Mouse (Mus musculus) MEL (cell line): Measurements from ENCODE around the gene H2afy. TPM values are rescaled to one million over a fixed set of nuclear protein-coding genes. Genes with fewer than 3 reads are reported as not detected.

Source experiments
- DNase-seq: peaks from one replicate; pipeline ENCODE4 v3.0.0; 2011; ENCODE audit warnings: low read depth, low spot score
- H3K27ac ChIP-seq: 2 replicates; pipeline ENCODE4 v1.5.1; 2012; ENCODE audit warnings: low read depth, mild to moderate bottlenecking, control low read depth, low read length, moderate library complexity; ENCODE audit not compliant: control insufficient read depth
- H3K27me3 ChIP-seq, 2 experiments: fragments of 150-350 bp in 1 of 2; sonication (generic) in 1 of 2; 2 replicates each; pipeline ENCODE4 v1.6.1; 2012; ENCODE audit warnings: low read length in 2 of 2, mild to moderate bottlenecking in 2 of 2, improper control_type of control experiment in 1 of 2, moderate library complexity in 1 of 2; ENCODE audit not compliant: insufficient read depth in 2 of 2, control insufficient read depth in 1 of 2
- H3K36me3 ChIP-seq, 2 experiments: 2 replicates each; pipeline ENCODE4 v1.6.1; 2012 to 2014; ENCODE audit warnings: low read length in 2 of 2, improper control_type of control experiment in 1 of 2, inconsistent platforms in 1 of 2, mild to moderate bottlenecking in 1 of 2; ENCODE audit not compliant: insufficient read depth in 2 of 2, control insufficient read depth in 1 of 2
- H3K4me1 ChIP-seq, 2 experiments: fragments of 150-350 bp in 1 of 2; sonication (generic) in 1 of 2; 2 replicates each; pipeline ENCODE4 v1.6.1; 2012; ENCODE audit warnings: low read length in 2 of 2, improper control_type of control experiment in 1 of 2, mild to moderate bottlenecking in 1 of 2; ENCODE audit not compliant: insufficient read depth in 2 of 2, control insufficient read depth in 1 of 2
- H3K4me3 ChIP-seq, 2 experiments: fragments of 150-350 bp in 1 of 2; sonication (generic) in 1 of 2; 2 replicates each; pipeline ENCODE4 v1.5.1; 2012; ENCODE audit warnings: low read depth in 2 of 2, low read length in 2 of 2, mild to moderate bottlenecking in 2 of 2, moderate library complexity in 2 of 2, control low read depth in 1 of 2, improper control_type of control experiment in 1 of 2; ENCODE audit not compliant: control insufficient read depth in 1 of 2, insufficient read depth in 1 of 2
- H3K79me2 ChIP-seq: 2 replicates; pipeline ENCODE4 v1.6.1; 2012; ENCODE audit warnings: mild to moderate bottlenecking, low read length, moderate library complexity; ENCODE audit not compliant: control insufficient read depth, poor library complexity, insufficient read depth
- H3K9ac ChIP-seq: 2 replicates; pipeline ENCODE4 v1.6.1; 2012; ENCODE audit warnings: low read depth, mild to moderate bottlenecking, control low read depth, low read length, moderate library complexity; ENCODE audit not compliant: control insufficient read depth, poor library complexity, severe bottlenecking
- H3K9me3 ChIP-seq: fragments of 150-350 bp; sonication (generic); replicated peaks from 2 replicates; pipeline ENCODE4 v1.6.1; 2012; ENCODE audit warnings: mild to moderate bottlenecking, low read length, improper control_type of control experiment, moderate library complexity; ENCODE audit not compliant: insufficient read depth
- BHLHE40 ChIP-seq: IDR thresholded peaks from 2 replicates; pipeline ENCODE4 v1.6.1; 2012; ENCODE audit warnings: low read depth, mild to moderate bottlenecking, inconsistent platforms, low read length, improper control_type of control experiment, borderline replicate concordance
- CHD2 ChIP-seq: IDR thresholded peaks from 2 replicates; pipeline ENCODE4 v1.6.1; 2011; ENCODE audit warnings: low read length, improper control_type of control experiment
- EP300 ChIP-seq, 2 experiments: IDR thresholded peaks; 2 replicates each; pipeline ENCODE4 v1.6.1; 2011; ENCODE audit warnings: improper control_type of control experiment in 2 of 2, low read length in 2 of 2, low read depth in 1 of 2, mild to moderate bottlenecking in 1 of 2
- ETS1 ChIP-seq: IDR thresholded peaks from 2 replicates; pipeline ENCODE4 v1.6.1; 2012; ENCODE audit warnings: low read depth, mild to moderate bottlenecking, inconsistent platforms, low read length, improper control_type of control experiment, moderate library complexity
- KAT2A ChIP-seq: conservative IDR thresholded peaks from 2 replicates; pipeline ENCODE4 v1.6.1; 2012; ENCODE audit warnings: low read depth, low read length, improper control_type of control experiment, inconsistent platforms
- MAFK ChIP-seq: IDR thresholded peaks from 2 replicates; pipeline ENCODE4 v1.6.1; 2011; ENCODE audit warnings: low read depth, mild to moderate bottlenecking, low read length, improper control_type of control experiment, borderline replicate concordance
- MAZ ChIP-seq: IDR thresholded peaks from 2 replicates; pipeline ENCODE4 v1.6.1; 2012; ENCODE audit warnings: low read depth, mild to moderate bottlenecking, inconsistent platforms, low read length, improper control_type of control experiment
- MEF2A ChIP-seq: IDR thresholded peaks from 2 replicates; pipeline ENCODE4 v1.6.1; 2014; ENCODE audit warnings: low read depth, mild to moderate bottlenecking, inconsistent platforms, low read length, improper control_type of control experiment; ENCODE audit not compliant: poor library complexity, insufficient replicate concordance, severe bottlenecking; ENCODE audit errors: extremely low read depth
- MXI1 ChIP-seq: IDR thresholded peaks from 2 replicates; pipeline ENCODE4 v1.6.1; 2011; ENCODE audit warnings: mild to moderate bottlenecking, low read depth, low read length, improper control_type of control experiment
- MYB ChIP-seq: IDR thresholded peaks from 2 replicates; pipeline ENCODE4 v1.6.1; 2011; ENCODE audit warnings: mild to moderate bottlenecking, low read depth, low read length, improper control_type of control experiment
- MYC ChIP-seq: IDR thresholded peaks from 2 replicates; pipeline ENCODE4 v1.6.1; 2011; ENCODE audit warnings: low read depth, mild to moderate bottlenecking, low read length, improper control_type of control experiment, moderate library complexity
- NRF1 ChIP-seq: IDR thresholded peaks from 2 replicates; pipeline ENCODE4 v1.6.1; 2014; ENCODE audit warnings: low read depth, mild to moderate bottlenecking, inconsistent platforms, low read length, improper control_type of control experiment, moderate library complexity; ENCODE audit not compliant: poor library complexity, insufficient read depth, severe bottlenecking
- POLR2A ChIP-seq, 2 experiments: IDR thresholded peaks; 2 replicates each; pipeline ENCODE4 v1.6.1; 2011 to 2012; ENCODE audit warnings: low read length in 2 of 2, mild to moderate bottlenecking in 2 of 2, control low read depth in 1 of 2, improper control_type of control experiment in 1 of 2, low read depth in 1 of 2, moderate library complexity in 1 of 2; ENCODE audit not compliant: control insufficient read depth in 1 of 2, insufficient read depth in 1 of 2, poor library complexity in 1 of 2
- RCOR1 ChIP-seq: IDR thresholded peaks from 2 replicates; pipeline ENCODE4 v1.6.1; 2012; ENCODE audit warnings: low read depth, mild to moderate bottlenecking, inconsistent platforms, low read length, improper control_type of control experiment
- SIN3A ChIP-seq: IDR thresholded peaks from 2 replicates; pipeline ENCODE4 v1.6.1; 2012; ENCODE audit warnings: low read length, improper control_type of control experiment, inconsistent platforms
- TBP ChIP-seq: IDR thresholded peaks from 2 replicates; pipeline ENCODE4 v1.8.0; 2011; ENCODE audit warnings: low read depth, low read length, improper control_type of control experiment
- UBTF ChIP-seq: IDR thresholded peaks from 2 replicates; pipeline ENCODE4 v1.6.1; 2012; ENCODE audit warnings: low read depth, mild to moderate bottlenecking, inconsistent platforms, low read length, improper control_type of control experiment, moderate library complexity, borderline replicate concordance; ENCODE audit not compliant: insufficient read depth
- ZNF384 ChIP-seq: IDR thresholded peaks from 2 replicates; pipeline ENCODE4 v1.6.1; 2012; ENCODE audit warnings: low read depth, mild to moderate bottlenecking, inconsistent platforms, low read length, improper control_type of control experiment
- polyA plus RNA-seq, 2 experiments: library from polyadenylated mRNA; stranded (reverse) in 1 of 2; unstranded in 1 of 2; fragments of >175 nt in 1 of 2; fragments of >200 nt in 1 of 2; gene quantifications; 2 replicates each; pipeline versions ENCODE4 v1.2.1 to v1.2.4; 2012; ENCODE audit warnings: low replicate concordance in 2 of 2, low read depth in 1 of 2; ENCODE audit not compliant: insufficient read length in 2 of 2, insufficient read depth in 1 of 2, missing spikeins in 1 of 2
- total RNA-seq: library from RNA; depleted of rRNA; stranded (reverse); fragments of 300-350 nt; gene quantifications from 2 replicates; pipeline ENCODE4 v1.2.3, GENCODE M21; 2012; rRNA removed

Gene H2afy
- total and polyA plus RNA-seq, 3 experiments = 159 to 245 TPM; not detected in 1

GRCm38 (mm10) chr13:56025027-56025410 lies 111.1 kb downstream of the H2afy start:
- TF ChIP-seq EP300 (IDR thresholded peaks at IDR 0.05; ENCODE audit: low read depth in 1 of 2, low read length in 2 of 2) = no peak
- no peak for TF ChIP-seq CHD2
- no peak for TF ChIP-seq MEF2A
- no peak for TF ChIP-seq MAFK
- TF ChIP-seq BHLHE40 = no peak
- no peak for TF ChIP-seq MYB
- TF ChIP-seq RCOR1 = no peak
- no peak for TF ChIP-seq MYC
- no peak for TF ChIP-seq MXI1
- TF ChIP-seq TBP = no peak
- TF ChIP-seq MAZ = no peak
- no peak for TF ChIP-seq KAT2A
- TF ChIP-seq NRF1 = no peak
- TF ChIP-seq SIN3A = no peak
- no peak for TF ChIP-seq UBTF
- no peak for TF ChIP-seq ETS1
- TF ChIP-seq ZNF384 = no peak
- Histone ChIP-seq H3K9ac (no peak overlapping the region), H3K4me3 (no peak overlapping the region), H3K79me2 (no peaks in the 10 kb centered on the region), H3K4me1 (no peaks in the 10 kb centered on the region), H3K27ac (no peak overlapping the region), H3K36me3 (no peaks in the 10 kb centered on the region), H3K27me3 (no peaks in the 10 kb centered on the region), H3K9me3 (no peaks in the 10 kb centered on the region)
- no peak for DNase-seq

GRCm38 (mm10) chr13:56024410-56025026 lies 111.6 kb downstream of the H2afy start:
- Histone ChIP-seq H3K27me3 (no peaks in the 10 kb centered on the region), H3K27ac (no peak overlapping the region), H3K9me3 (no peaks in the 10 kb centered on the region), H3K4me1 (no peaks in the 10 kb centered on the region), H3K9ac (no peak overlapping the region), H3K4me3 (no peak overlapping the region), H3K79me2 (no peaks in the 10 kb centered on the region), H3K36me3 (no peaks in the 10 kb centered on the region)
- DNase-seq = no peak
- TF ChIP-seq KAT2A (no peak), POLR2A (IDR thresholded peaks at IDR 0.05; ENCODE audit: control insufficient read depth in 1 of 2, insufficient read depth in 1 of 2, low read depth in 1 of 2, low read length in 2 of 2, poor library complexity in 1 of 2) (no peak)

Other genes starting within 250 kb of the H2afy start
- not detected in 2 replicates for gene Tifab, start 42.5 kb upstream of the H2afy start, total RNA-seq
- gene Tifab, start 42.5 kb upstream of the H2afy start, polyA plus RNA-seq = not detected
- not detected in 2 replicates for gene Neurog1, start 115.8 kb upstream of the H2afy start, total RNA-seq
- not detected for gene Neurog1, start 115.8 kb upstream of the H2afy start, polyA plus RNA-seq
- not detected in 2 replicates for gene Cxcl14, start 160.2 kb upstream of the H2afy start, total RNA-seq
- not detected for gene Cxcl14, start 160.2 kb upstream of the H2afy start, polyA plus RNA-seq